Mouse (Mus musculus) lung, postnatal 0 days (tissue): ENCODE data around the gene Dedd. TPM values are rescaled to one million over a fixed set of nuclear protein-coding genes. Genes with fewer than 3 reads are reported as not detected.

Experiments
- ATAC-seq: fragments of 200-750 bp; cut with Nextera tagmentation; 2 replicates; pipeline ENCODE4 v1.8.0; 2017; ENCODE audit warnings: moderate library complexity
- DNase-seq: peaks from one replicate; pipeline ENCODE4 v3.0.0-alpha.2; 2016; ENCODE audit warnings: low spot score
- H3K27ac ChIP-seq: fragments of 300-500 bp; sonication (generic); 2 replicates; pipeline ENCODE4 v1.5.1; 2014; ENCODE audit warnings: antibody characterized with exemption, mild to moderate bottlenecking, low read length, mixed read lengths
- H3K27me3 ChIP-seq: fragments of 300-500 bp; sonication (generic); replicated peaks from 2 replicates; pipeline ENCODE4 v1.6.1; 2014; ENCODE audit warnings: low read length, mixed read lengths; ENCODE audit not compliant: insufficient read depth
- H3K36me3 ChIP-seq: fragments of 300-500 bp; sonication (generic); 2 replicates; pipeline ENCODE4 v1.6.1; 2014; ENCODE audit warnings: low read length, mixed read lengths; ENCODE audit not compliant: insufficient read depth
- H3K4me1 ChIP-seq: fragments of 300-500 bp; sonication (generic); 2 replicates; pipeline ENCODE4 v1.6.1; 2014; ENCODE audit warnings: antibody characterized with exemption, low read depth, low read length, mixed read lengths; ENCODE audit not compliant: insufficient read depth
- H3K4me2 ChIP-seq: fragments of 300-500 bp; sonication (generic); replicated peaks from 2 replicates; pipeline ENCODE4 v1.6.1; 2014; ENCODE audit warnings: low read depth, mild to moderate bottlenecking, low read length, moderate library complexity, mixed read lengths
- H3K4me3 ChIP-seq: fragments of 300-500 bp; sonication (generic); 2 replicates; pipeline ENCODE4 v1.5.1; 2014; ENCODE audit warnings: low read depth, low read length
- H3K9ac ChIP-seq: fragments of 300-500 bp; sonication (generic); replicated peaks from 2 replicates; pipeline ENCODE4 v1.6.1; 2014; ENCODE audit warnings: low read depth, mild to moderate bottlenecking
- H3K9me3 ChIP-seq: fragments of 300-500 bp; sonication (generic); 2 replicates; pipeline ENCODE4 v1.6.1; 2016; ENCODE audit warnings: low read length, mixed read lengths
- CTCF ChIP-seq: IDR thresholded peaks from 2 replicates; pipeline ENCODE4 v1.5.1; 2016; ENCODE audit warnings: antibody characterized with exemption, mild to moderate bottlenecking
- EP300 ChIP-seq: IDR thresholded peaks from 2 replicates; pipeline ENCODE4 v1.6.1; 2016; ENCODE audit warnings: antibody characterized with exemption, mild to moderate bottlenecking, control low read depth
- WGBS: fragments of 180-500 bp; shearing (Covaris S2); extraction: QIAGEN DNeasy Blood & Tissue Kit; methylation state at CpG from one replicate; pipeline ENCODE4 v1.1.7; 2014; 5-methylcytosine and 5-hydroxymethylcytosine counted together
- polyA plus RNA-seq: library from polyadenylated mRNA; unstranded; fragments of >200 nt; fragmentation: Nextera tagmentation; extraction: Ambion mirVana; gene quantifications from 2 replicates; pipeline ENCODE4 v1.2.1, GENCODE M21; 2015

Gene Dedd
- polyA plus RNA-seq, 1 experiment from 2014 or later = 44.4 TPM

GRCm38 (mm10) chr1:171287136-171288081 lies 41.5 kb upstream of the Dedd start, which contains the start of gene Usp21:
Usp21 (minus strand) TSS chr1:171287991.
- Histone ChIP-seq H3K4me2 (peak within 1 kb of the TSS; percentile 81), H3K27ac (peak within 1 kb of the TSS; percentile 77), H3K36me3 (0 out of 2 replicates have a peak, but pooled peaks cover 3% of the 10 kb centered on the region), H3K4me1 (no peaks in the 10 kb centered on the region), H3K9me3 (no peaks in the 10 kb centered on the region), H3K27me3 (no peaks in the 10 kb centered on the region), H3K4me3 (peak within 1 kb of the TSS; percentile 81), H3K9ac (peak within 1 kb of the TSS; percentile 84)
- under 1% methylated on average over 43 of the region's 49 CpGs for whole genome bisulfite sequencing
- ATAC-seq = peak; percentile 98
- TF ChIP-seq CTCF (0 out of 2 replicates have a peak, but pooled peaks have one; percentile 12), EP300 (no peak)
- peak; percentile 97 for DNase-seq

GRCm38 (mm10) chr1:171288328-171288727 lies 40.6 kb upstream of the Dedd start:
- DNase-seq (no peak), ATAC-seq (no peak)
- H3K9me3 ChIP-seq = no peaks in the 10 kb centered on the region
- H3K36me3 ChIP-seq = no peaks in the 10 kb centered on the region
- WGBS = 59% methylated on average over 4 of the region's 4 CpGs
- H3K4me1 ChIP-seq = no peaks in the 10 kb centered on the region
- no peaks in the 10 kb centered on the region for H3K27me3 ChIP-seq
- no peak overlapping the region for H3K27ac ChIP-seq
- H3K9ac ChIP-seq = no peak overlapping the region
- H3K4me3 ChIP-seq = 0 out of 2 replicates have a peak overlapping the region, but pooled peaks have one; percentile 81
- no peak overlapping the region; the same call in 1 of the 2 replicates for H3K4me2 ChIP-seq
- TF ChIP-seq CTCF (no peak), EP300 (no peak)

GRCm38 (mm10) chr1:171293351-171293750 lies 35.6 kb upstream of the Dedd start:
- peak; percentile 11 for DNase-seq

GRCm38 (mm10) chr1:171293906-171294297 lies 35.0 kb upstream of the Dedd start:
- DNase-seq (peak; percentile 41), ATAC-seq (no peak)
- H3K4me3 ChIP-seq = peak overlapping the region; percentile 83
- peak overlapping the region; percentile 63 for H3K4me2 ChIP-seq
- no peak for TF ChIP-seq EP300
- no peak for TF ChIP-seq CTCF
- 0 out of 2 replicates have a peak, but pooled peaks cover 3% of the 10 kb centered on the region for H3K27me3 ChIP-seq
- H3K27ac ChIP-seq = peak overlapping the region; percentile 96
- H3K9me3 ChIP-seq = no peaks in the 10 kb centered on the region
- no peaks in the 10 kb centered on the region for H3K36me3 ChIP-seq
- WGBS = 27% methylated on average over 5 of the region's 5 CpGs
- H3K4me1 ChIP-seq = peaks cover 5% of the 10 kb centered on the region; the same call in 1 of the 2 replicates
- H3K9ac ChIP-seq = peak overlapping the region; percentile 97

More at GRCm38 (mm10) chr1:171293351-171293750, 35.6 kb upstream of the Dedd start:
- Histone ChIP-seq H3K9me3 (no peaks in the 10 kb centered on the region), H3K4me2 (peak overlapping the region; percentile 63), H3K9ac (no peak overlapping the region), H3K4me3 (no peak overlapping the region), H3K36me3 (no peaks in the 10 kb centered on the region), H3K27me3 (0 out of 2 replicates have a peak, but pooled peaks cover 3% of the 10 kb centered on the region), H3K4me1 (peaks cover 5% of the 10 kb centered on the region; the same call in 1 of the 2 replicates), H3K27ac (no peak overlapping the region)
- TF ChIP-seq EP300 (no peak), CTCF (no peak)
- no peak for ATAC-seq
- WGBS = 76% methylated on average over 3 of the region's 3 CpGs

- Histone ChIP-seq H3K4me2 (peak within 1 kb of the TSS; percentile 63), H3K4me3 (peak within 1 kb of the TSS; percentile 83), H3K27ac (peak within 1 kb of the TSS; percentile 96), H3K9ac (peak within 1 kb of the TSS; percentile 97), H3K4me1 (peaks cover 5% of the 10 kb centered on the region; the same call in 1 of the 2 replicates), H3K36me3 (no peaks in the 10 kb centered on the region), H3K9me3 (no peaks in the 10 kb centered on the region), H3K27me3 (0 out of 2 replicates have a peak, but pooled peaks cover 3% of the 10 kb centered on the region)
- TF ChIP-seq CTCF = peak; percentile 54
- TF ChIP-seq EP300 = peak; percentile 59
- DNase-seq = peak; percentile 96
- under 1% methylated on average over 42 of the region's 42 CpGs for WGBS
- ATAC-seq = peak; percentile 92
These were observed 34.5 kb upstream of the Dedd start, which contains the start of gene Ufc1 for GRCm38 (mm10) chr1:171294298-171295062. Ufc1 (minus strand) TSS chr1:171295024.
